Mouse (Mus musculus): ENCODE measurements around the gene Etl4. TPM values are rescaled to one million over a fixed set of nuclear protein-coding genes. Genes with fewer than 3 reads are reported as not detected.

Gene Etl4
- polyA plus RNA-seq, 1 experiment from 2014 or later: 16.1 TPM

DNA sequence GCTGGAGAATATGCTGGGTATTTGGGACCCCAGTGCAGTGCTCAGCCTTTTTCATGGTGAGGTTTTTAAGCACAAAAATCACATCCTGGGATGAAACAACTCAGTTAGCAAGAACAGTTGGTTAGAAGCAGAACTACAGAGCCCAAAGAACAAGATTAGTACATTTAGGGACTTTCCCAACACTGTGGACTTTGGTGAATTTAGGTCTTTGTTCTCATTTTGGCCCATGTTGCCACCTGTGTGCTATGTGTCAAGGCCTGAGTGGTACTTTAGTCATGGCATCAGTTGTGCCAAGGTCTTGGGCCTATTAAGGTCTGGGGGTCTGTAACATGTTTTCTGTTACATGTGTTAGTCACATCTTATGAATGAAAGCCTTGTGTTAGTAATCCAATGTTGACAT lies 679.1 kb downstream of the Etl4 start:
- no peak overlapping the region for H3K4me2 ChIP-seq (replicated peaks; ENCODE audit: low read depth)
- H3K27me3 ChIP-seq (replicated peaks; ENCODE audit: control insufficient read depth, insufficient read depth, low read length): no peaks in the 10 kb centered on the region
- H3K27ac ChIP-seq (ENCODE audit: low read depth, low read length): no peak overlapping the region
- ATAC-seq: no peak
- H3K36me3 ChIP-seq (ENCODE audit: control insufficient read depth, insufficient read depth): no peaks in the 10 kb centered on the region
- no peaks in the 10 kb centered on the region; the same call in 1 of the 2 replicates for H3K4me1 ChIP-seq (replicated peaks; ENCODE audit: control insufficient read depth, insufficient read depth, low read length)
- TF ChIP-seq CTCF (IDR thresholded peaks at IDR 0.05; ENCODE audit: low read depth): no peak
- no peaks in the 10 kb centered on the region for H3K9me3 ChIP-seq (ENCODE audit: control insufficient read depth)
- H3K9ac ChIP-seq (ENCODE audit: low read depth, low read length): no peak overlapping the region
- no peak overlapping the region for H3K4me3 ChIP-seq (ENCODE audit: low read depth, low read length)

DNA sequence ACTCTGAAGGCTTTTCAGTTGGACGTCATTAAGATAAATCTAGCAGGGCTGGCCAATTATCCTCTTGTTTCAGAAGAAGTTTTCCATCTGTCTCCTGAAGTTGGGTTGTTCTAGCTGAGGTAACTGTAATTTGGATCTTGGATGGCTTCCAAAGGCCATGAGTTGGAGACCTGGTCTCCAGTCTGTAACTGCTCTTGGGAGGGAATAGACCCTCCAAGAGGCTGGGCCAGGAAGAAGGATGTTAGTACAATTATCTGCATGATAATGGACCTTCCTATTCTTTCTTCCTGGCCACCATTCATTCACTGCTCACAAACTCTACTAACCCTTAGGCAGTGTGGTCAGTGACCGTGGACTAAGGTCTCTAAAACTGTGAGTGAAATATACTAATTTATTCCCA lies 684.5 kb downstream of the Etl4 start:
- no peaks in the 10 kb centered on the region for H3K27me3 ChIP-seq (replicated peaks; ENCODE audit: control insufficient read depth, insufficient read depth, low read length)
- H3K4me3 ChIP-seq (ENCODE audit: low read depth, low read length): no peak overlapping the region
- WGBS: 60% methylated on average over 2 of the region's 2 CpGs
- H3K9me3 ChIP-seq (ENCODE audit: control insufficient read depth): no peaks in the 10 kb centered on the region
- no peak for ATAC-seq
- H3K36me3 ChIP-seq (ENCODE audit: control insufficient read depth, insufficient read depth): no peaks in the 10 kb centered on the region
- no peak overlapping the region for H3K4me2 ChIP-seq (replicated peaks; ENCODE audit: low read depth)
- H3K27ac ChIP-seq (ENCODE audit: low read depth, low read length): no peak overlapping the region
- H3K4me1 ChIP-seq (replicated peaks; ENCODE audit: control insufficient read depth, insufficient read depth, low read length): no peaks in the 10 kb centered on the region
- no peak for TF ChIP-seq CTCF (IDR thresholded peaks at IDR 0.05; ENCODE audit: low read depth)
- H3K9ac ChIP-seq (ENCODE audit: low read depth, low read length): no peak overlapping the region

DNA sequence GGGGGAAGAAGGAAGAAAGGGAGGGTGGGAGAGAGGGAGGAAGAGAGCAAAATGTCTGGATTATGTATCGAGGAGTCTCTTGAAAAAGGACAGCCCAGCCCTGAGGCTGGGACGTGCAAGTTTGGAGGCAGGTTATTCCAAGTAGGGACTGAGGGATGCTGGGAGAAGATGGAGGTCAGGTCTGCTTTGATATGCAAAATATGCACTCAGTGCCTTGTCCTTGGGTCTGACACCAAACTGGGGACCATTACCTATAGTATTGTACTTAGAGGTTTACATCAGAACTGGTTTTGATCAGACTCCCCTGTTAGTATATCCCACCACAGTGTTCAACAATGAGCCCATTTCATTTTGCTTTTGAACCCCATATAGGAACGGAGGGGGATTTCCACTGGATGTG lies 685.4 kb downstream of the Etl4 start:
- no peak overlapping the region for H3K9ac ChIP-seq (ENCODE audit: low read depth, low read length)
- H3K4me1 ChIP-seq (replicated peaks; ENCODE audit: control insufficient read depth, insufficient read depth, low read length): no peaks in the 10 kb centered on the region
- H3K9me3 ChIP-seq (ENCODE audit: control insufficient read depth): no peaks in the 10 kb centered on the region
- no peaks in the 10 kb centered on the region for H3K27me3 ChIP-seq (replicated peaks; ENCODE audit: control insufficient read depth, insufficient read depth, low read length)
- 81% methylated on average over 3 of the region's 3 CpGs for WGBS
- TF ChIP-seq CTCF (IDR thresholded peaks at IDR 0.05; ENCODE audit: low read depth): no peak
- H3K4me2 ChIP-seq (replicated peaks; ENCODE audit: low read depth): no peak overlapping the region
- no peak for ATAC-seq
- H3K27ac ChIP-seq (ENCODE audit: low read depth, low read length): no peak overlapping the region
- H3K4me3 ChIP-seq (ENCODE audit: low read depth, low read length): no peak overlapping the region
- H3K36me3 ChIP-seq (ENCODE audit: control insufficient read depth, insufficient read depth): no peaks in the 10 kb centered on the region

DNA sequence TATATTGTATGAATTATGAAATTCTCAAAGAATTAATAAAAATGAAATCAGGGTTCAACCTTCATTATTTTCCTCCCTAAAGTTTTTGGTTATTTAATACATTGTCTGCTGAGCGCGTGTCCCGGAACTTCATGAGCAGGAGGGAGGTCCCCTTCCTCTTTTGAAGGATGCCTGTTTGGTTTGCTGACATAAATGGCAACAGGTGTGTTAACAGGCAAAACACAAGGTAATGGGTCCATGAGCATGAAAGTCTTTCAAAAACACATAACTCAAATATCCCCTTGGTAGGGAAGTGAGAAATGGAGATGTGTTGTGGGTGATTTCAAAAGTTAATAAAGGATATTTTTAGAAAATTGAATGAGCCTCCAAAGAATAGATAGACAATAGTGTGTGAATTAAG lies 687.0 kb downstream of the Etl4 start:
- Histone ChIP-seq H3K4me2 (replicated peaks; ENCODE audit: low read depth) (no peak overlapping the region), H3K4me3 (ENCODE audit: low read depth, low read length) (no peak overlapping the region), H3K9ac (ENCODE audit: low read depth, low read length) (no peak overlapping the region), H3K4me1 (replicated peaks; ENCODE audit: control insufficient read depth, insufficient read depth, low read length) (no peaks in the 10 kb centered on the region), H3K27me3 (replicated peaks; ENCODE audit: control insufficient read depth, insufficient read depth, low read length) (no peaks in the 10 kb centered on the region), H3K9me3 (ENCODE audit: control insufficient read depth) (no peaks in the 10 kb centered on the region), H3K27ac (ENCODE audit: low read depth, low read length) (no peak overlapping the region), H3K36me3 (ENCODE audit: control insufficient read depth, insufficient read depth) (no peaks in the 10 kb centered on the region)
- ATAC-seq: no peak
- WGBS: 97% methylated on average over 3 of the region's 3 CpGs
- TF ChIP-seq CTCF (IDR thresholded peaks at IDR 0.05; ENCODE audit: low read depth): no peak

GRCm38 (mm10) chr2:20597193-20597592 lies 687.6 kb downstream of the Etl4 start:
- ATAC-seq: 0 out of 2 replicates have a peak, but pooled peaks have one; percentile 38
- H3K27ac ChIP-seq (ENCODE audit: low read depth, low read length): no peak overlapping the region

DNA sequence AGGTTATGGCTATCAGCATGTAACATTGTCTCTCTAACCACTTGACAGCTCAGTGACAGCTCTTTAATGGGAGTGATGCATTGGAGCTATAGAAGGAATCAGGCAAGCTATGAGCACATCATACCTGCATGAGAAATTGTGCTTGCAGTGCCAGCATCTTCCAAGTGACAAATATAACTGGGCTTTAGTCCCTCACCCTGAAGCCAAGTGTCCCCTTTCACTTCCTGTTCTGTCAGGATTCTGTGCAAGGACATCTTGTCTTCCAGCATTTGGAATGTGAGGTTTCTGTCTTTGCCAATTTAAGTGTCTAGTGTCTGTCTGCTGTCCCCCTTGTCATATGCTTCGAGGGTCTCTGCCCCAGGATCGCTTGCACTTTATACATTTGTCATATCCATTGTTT lies 693.1 kb downstream of the Etl4 start:
- Histone ChIP-seq H3K36me3 (ENCODE audit: control insufficient read depth, insufficient read depth) (no peaks in the 10 kb centered on the region), H3K9me3 (ENCODE audit: control insufficient read depth) (no peaks in the 10 kb centered on the region), H3K9ac (ENCODE audit: low read depth, low read length) (no peak overlapping the region), H3K4me3 (ENCODE audit: low read depth, low read length) (no peak overlapping the region), H3K27me3 (replicated peaks; ENCODE audit: control insufficient read depth, insufficient read depth, low read length) (no peaks in the 10 kb centered on the region), H3K4me1 (replicated peaks; ENCODE audit: control insufficient read depth, insufficient read depth, low read length) (no peaks in the 10 kb centered on the region), H3K27ac (ENCODE audit: low read depth, low read length) (no peak overlapping the region), H3K4me2 (replicated peaks; ENCODE audit: low read depth) (no peak overlapping the region)
- ATAC-seq: no peak
- TF ChIP-seq CTCF (IDR thresholded peaks at IDR 0.05; ENCODE audit: low read depth): no peak
- WGBS: 86% methylated on average over 2 of the region's 2 CpGs

More at GRCm38 (mm10) chr2:20597193-20597592, 687.6 kb downstream of the Etl4 start:
- no peak overlapping the region for H3K4me3 ChIP-seq (ENCODE audit: low read depth, low read length)
- no peaks in the 10 kb centered on the region for H3K36me3 ChIP-seq (ENCODE audit: control insufficient read depth, insufficient read depth)
- no peaks in the 10 kb centered on the region for H3K27me3 ChIP-seq (replicated peaks; ENCODE audit: control insufficient read depth, insufficient read depth, low read length)
- no peaks in the 10 kb centered on the region for H3K4me1 ChIP-seq (replicated peaks; ENCODE audit: control insufficient read depth, insufficient read depth, low read length)
- TF ChIP-seq CTCF (IDR thresholded peaks at IDR 0.05; ENCODE audit: low read depth): no peak
- no peaks in the 10 kb centered on the region for H3K9me3 ChIP-seq (ENCODE audit: control insufficient read depth)
- 24% methylated on average over 2 of the region's 2 CpGs for WGBS
- H3K9ac ChIP-seq (ENCODE audit: low read depth, low read length): no peak overlapping the region
- H3K4me2 ChIP-seq (replicated peaks; ENCODE audit: low read depth): no peak overlapping the region

GRCm38 (mm10) chr2:20603536-20603935 lies 694.0 kb downstream of the Etl4 start:
- no peak overlapping the region for H3K4me2 ChIP-seq (replicated peaks; ENCODE audit: low read depth)
- no peak for TF ChIP-seq CTCF (IDR thresholded peaks at IDR 0.05; ENCODE audit: low read depth)
- H3K9me3 ChIP-seq (ENCODE audit: control insufficient read depth): no peaks in the 10 kb centered on the region
- no peak overlapping the region for H3K27ac ChIP-seq (ENCODE audit: low read depth, low read length)
- no peak overlapping the region for H3K9ac ChIP-seq (ENCODE audit: low read depth, low read length)
- H3K4me3 ChIP-seq (ENCODE audit: low read depth, low read length): no peak overlapping the region
- 89% methylated on average over 6 of the region's 6 CpGs for WGBS
- no peaks in the 10 kb centered on the region for H3K27me3 ChIP-seq (replicated peaks; ENCODE audit: control insufficient read depth, insufficient read depth, low read length)
- no peak for ATAC-seq
- no peaks in the 10 kb centered on the region for H3K36me3 ChIP-seq (ENCODE audit: control insufficient read depth, insufficient read depth)
- no peaks in the 10 kb centered on the region for H3K4me1 ChIP-seq (replicated peaks; ENCODE audit: control insufficient read depth, insufficient read depth, low read length)
